Mouse (Mus musculus) midbrain, embryonic 11.5 days (tissue): ENCODE measurements at regions not wholly inside any gene's neighbourhood (a gene's known extent, or its start where the extent isn't known, plus 50 kb on each side); places are given as distances from the start of the nearest gene placed in this dataset.

ENCODE experiments used
- ATAC-seq: fragments of 200-750 bp; cut with Nextera tagmentation; 2 replicates; pipeline ENCODE4 v1.8.0; 2017; ENCODE audit warnings: moderate TSS enrichment, moderate library complexity; ENCODE audit not compliant: low FRiP score
- DNase-seq: peaks from one replicate; pipeline ENCODE4 v3.0.0; 2015; ENCODE audit warnings: low spot score; ENCODE audit errors: missing footprints
- H3K27ac ChIP-seq: fragments of 300-500 bp; sonication (generic); 2 replicates; pipeline ENCODE4 v1.5.1; 2014; ENCODE audit warnings: low read depth, low read length
- H3K27me3 ChIP-seq: fragments of 300-500 bp; sonication (generic); 2 replicates; pipeline ENCODE4 v1.6.1; 2014; ENCODE audit warnings: mild to moderate bottlenecking, low read length, moderate library complexity, mixed read lengths; ENCODE audit not compliant: control insufficient read depth, insufficient read depth
- H3K36me3 ChIP-seq: fragments of 300-500 bp; sonication (generic); 2 replicates; pipeline ENCODE4 v1.6.1; 2014; ENCODE audit warnings: mild to moderate bottlenecking, low read length, moderate library complexity, mixed read lengths; ENCODE audit not compliant: control insufficient read depth, insufficient read depth
- H3K4me1 ChIP-seq: fragments of 300-500 bp; sonication (generic); 2 replicates; pipeline ENCODE4 v1.6.1; 2014; ENCODE audit warnings: low read length; ENCODE audit not compliant: control insufficient read depth, insufficient read depth
- H3K4me2 ChIP-seq: fragments of 300-500 bp; sonication (generic); 2 replicates; pipeline ENCODE4 v1.6.1; 2014; ENCODE audit warnings: mild to moderate bottlenecking, moderate library complexity
- H3K4me3 ChIP-seq: fragments of 300-500 bp; sonication (generic); 2 replicates; pipeline ENCODE4 v1.5.1; 2014; ENCODE audit warnings: low read depth, low read length
- H3K9ac ChIP-seq: fragments of 300-500 bp; sonication (generic); 2 replicates; pipeline ENCODE4 v1.6.1; 2014; ENCODE audit warnings: low read length
- H3K9me3 ChIP-seq: fragments of 300-500 bp; sonication (generic); 2 replicates; pipeline ENCODE4 v1.6.1; 2016; ENCODE audit warnings: low read length; ENCODE audit not compliant: control insufficient read depth
- WGBS: fragments of 180-500 bp; shearing (Covaris S2); extraction: QIAGEN DNeasy Blood & Tissue Kit; methylation state at CpG from one replicate; pipeline ENCODE4 v1.1.7; 2014; 5-methylcytosine and 5-hydroxymethylcytosine counted together

GRCm38 (mm10) chr6:99833323-99833722, 107.1 kb upstream of the Prok2 start:
- Histone ChIP-seq H3K4me2 (no peak overlapping the region), H3K9me3 (no peaks in the 10 kb centered on the region), H3K4me3 (no peak overlapping the region), H3K36me3 (no peaks in the 10 kb centered on the region), H3K4me1 (no peaks in the 10 kb centered on the region), H3K27ac (no peak overlapping the region), H3K27me3 (no peaks in the 10 kb centered on the region), H3K9ac (no peak overlapping the region)
- ATAC-seq (no peak), DNase-seq (no peak)
- WGBS, result 69% methylated on average over 3 of the region's 3 CpGs

DNA sequence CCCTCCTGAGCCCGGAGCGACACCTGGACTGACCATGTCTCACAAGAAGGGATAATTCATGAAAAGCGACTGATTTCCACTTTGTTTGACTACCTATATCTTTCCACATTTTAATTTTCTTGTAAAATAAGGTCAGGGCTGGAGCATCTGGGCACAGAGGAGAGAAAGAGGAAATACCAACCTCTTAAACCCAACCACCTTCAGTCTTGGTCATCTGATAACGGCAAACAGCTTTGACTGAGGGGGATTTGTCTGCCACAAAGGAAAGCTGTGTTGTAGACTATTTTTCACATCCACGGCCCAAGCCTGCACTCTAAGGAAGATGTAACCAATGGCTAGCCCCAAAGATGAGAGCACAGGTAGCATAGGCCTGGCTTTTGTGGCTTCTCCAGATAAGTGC, 101.4 kb upstream of the Prok2 start:
- DNase-seq (no peak), ATAC-seq (no peak)
- H3K36me3 ChIP-seq, result no peaks in the 10 kb centered on the region
- no peak overlapping the region for H3K9ac ChIP-seq
- H3K4me2 ChIP-seq, result no peak overlapping the region
- H3K9me3 ChIP-seq, result no peaks in the 10 kb centered on the region
- no peaks in the 10 kb centered on the region for H3K27me3 ChIP-seq
- WGBS, result 94% methylated on average over 5 of the region's 5 CpGs
- no peak overlapping the region for H3K4me3 ChIP-seq
- H3K4me1 ChIP-seq, result peaks cover 8% of the 10 kb centered on the region
- H3K27ac ChIP-seq, result no peak overlapping the region

GRCm38 (mm10) chr6:99824808-99825207, 98.6 kb upstream of the Prok2 start:
- Histone ChIP-seq H3K9ac (no peak overlapping the region), H3K4me2 (no peak overlapping the region), H3K36me3 (no peaks in the 10 kb centered on the region), H3K4me3 (no peak overlapping the region), H3K9me3 (no peaks in the 10 kb centered on the region), H3K27me3 (no peaks in the 10 kb centered on the region), H3K4me1 (peaks cover 8% of the 10 kb centered on the region), H3K27ac (no peak overlapping the region)
- 51% methylated on average over 6 of the region's 6 CpGs for WGBS
- DNase-seq (no peak), ATAC-seq (no peak)

- H3K9me3 ChIP-seq, result no peaks in the 10 kb centered on the region
- no peak overlapping the region for H3K4me2 ChIP-seq
- peaks cover 8% of the 10 kb centered on the region for H3K4me1 ChIP-seq
- no peak overlapping the region for H3K4me3 ChIP-seq
- no peaks in the 10 kb centered on the region for H3K27me3 ChIP-seq
- H3K9ac ChIP-seq, result no peak overlapping the region
- 75% methylated on average over 2 of the region's 2 CpGs for WGBS
- no peak overlapping the region for H3K27ac ChIP-seq
- DNase-seq (no peak), ATAC-seq (no peak)
- H3K36me3 ChIP-seq, result no peaks in the 10 kb centered on the region
Measured at GRCm38 (mm10) chr6:99822471-99822870, 96.3 kb upstream of the Prok2 start.

DNA sequence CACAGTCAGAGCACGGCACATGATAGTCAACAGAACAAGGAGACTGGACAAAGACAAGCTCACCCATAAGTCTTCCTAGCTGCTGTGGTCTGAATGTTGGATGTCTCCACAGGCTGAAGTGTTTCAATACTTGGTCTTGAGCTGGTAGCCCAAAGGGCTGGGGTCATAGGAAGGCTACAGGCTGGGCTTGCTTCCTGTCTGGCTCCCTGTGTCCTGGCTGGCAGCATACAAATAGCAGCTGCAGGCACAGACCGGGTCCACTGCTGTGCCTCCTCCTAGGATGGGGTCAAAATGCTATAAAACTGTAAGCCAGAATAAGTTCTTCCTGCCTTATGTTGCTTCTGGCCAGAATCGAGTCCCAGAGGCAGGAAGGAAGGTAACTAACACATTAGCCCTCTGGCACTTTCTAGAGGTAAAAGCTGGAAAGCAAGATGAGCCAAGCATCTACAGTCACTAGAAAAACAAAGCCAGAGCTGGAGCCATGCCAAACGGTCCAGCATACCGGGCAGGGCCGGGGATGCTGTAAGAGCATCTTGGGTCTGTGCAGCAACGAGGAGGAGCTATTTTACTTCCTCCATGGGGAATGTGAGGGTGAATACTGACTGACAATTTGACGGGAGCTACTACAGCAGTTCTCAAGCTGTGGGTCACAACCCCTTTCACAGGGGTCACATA, 93.2 kb upstream of the Prok2 start:
- DNase-seq (no peak), ATAC-seq (no peak)
- no peaks in the 10 kb centered on the region for H3K36me3 ChIP-seq
- H3K27ac ChIP-seq, result no peak overlapping the region
- no peaks in the 10 kb centered on the region for H3K9me3 ChIP-seq
- no peak overlapping the region for H3K4me2 ChIP-seq
- no peaks in the 10 kb centered on the region for H3K27me3 ChIP-seq
- H3K9ac ChIP-seq, result no peak overlapping the region
- H3K4me1 ChIP-seq, result peaks cover under 1% of the 10 kb centered on the region; the same call in 1 of the 2 replicates
- H3K4me3 ChIP-seq, result no peak overlapping the region
- WGBS, result 69% methylated on average over 8 of the region's 8 CpGs

DNA sequence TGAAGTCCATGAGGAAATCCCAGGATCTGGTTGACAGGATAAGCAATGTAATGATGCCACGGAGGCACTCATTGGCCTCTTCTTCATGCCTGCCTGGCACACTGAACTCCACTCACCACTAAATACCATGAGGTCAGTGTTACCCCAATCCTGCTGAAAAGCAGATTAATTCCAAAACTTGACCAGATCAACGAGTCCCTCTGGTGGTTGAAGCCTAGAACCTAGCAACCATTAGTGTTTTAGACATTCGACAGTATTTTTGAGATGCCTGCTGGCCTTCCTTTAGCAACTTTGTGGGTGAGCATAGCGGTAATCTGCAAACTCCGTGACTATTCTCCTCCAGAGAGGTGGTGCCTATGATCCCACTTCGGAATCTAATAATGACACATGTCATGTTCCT, 92.3 kb upstream of the Prok2 start:
- WGBS, result 84% methylated on average over 6 of the region's 6 CpGs
- Histone ChIP-seq H3K36me3 (no peaks in the 10 kb centered on the region), H3K9ac (no peak overlapping the region), H3K4me3 (no peak overlapping the region), H3K27me3 (no peaks in the 10 kb centered on the region), H3K4me2 (no peak overlapping the region), H3K4me1 (no peaks in the 10 kb centered on the region), H3K27ac (no peak overlapping the region), H3K9me3 (no peaks in the 10 kb centered on the region)
- DNase-seq (no peak), ATAC-seq (no peak)

DNA sequence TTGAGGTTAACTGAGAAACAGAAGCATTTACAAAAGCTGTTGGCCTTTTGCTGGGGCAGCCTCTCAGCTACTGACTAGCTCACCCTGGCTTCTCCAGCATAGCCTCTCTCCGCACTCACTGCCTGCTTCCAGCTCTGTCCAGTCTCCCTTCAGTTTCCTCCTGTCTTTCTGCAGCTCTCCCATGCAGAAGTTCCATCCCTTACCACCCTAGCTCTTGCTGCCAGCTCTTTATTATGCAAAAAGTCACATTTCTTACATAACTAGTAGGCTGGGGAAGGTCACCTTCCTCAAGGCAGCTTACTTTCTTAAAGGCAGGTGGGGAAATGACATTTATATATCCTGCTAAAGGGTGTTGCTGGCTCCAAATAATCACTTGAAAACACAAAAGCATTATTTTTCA, 91.1 kb upstream of the Prok2 start:
- H3K4me1 ChIP-seq, result no peaks in the 10 kb centered on the region
- H3K4me3 ChIP-seq, result no peak overlapping the region
- no peak overlapping the region for H3K27ac ChIP-seq
- no peaks in the 10 kb centered on the region for H3K9me3 ChIP-seq
- H3K36me3 ChIP-seq, result no peaks in the 10 kb centered on the region
- ATAC-seq, result no peak
- H3K4me2 ChIP-seq, result no peak overlapping the region
- no peaks in the 10 kb centered on the region for H3K27me3 ChIP-seq
- no peak overlapping the region for H3K9ac ChIP-seq
- DNase-seq, result no peak
- WGBS, result 86% methylated on average over 1 of the region's 1 CpGs

DNA sequence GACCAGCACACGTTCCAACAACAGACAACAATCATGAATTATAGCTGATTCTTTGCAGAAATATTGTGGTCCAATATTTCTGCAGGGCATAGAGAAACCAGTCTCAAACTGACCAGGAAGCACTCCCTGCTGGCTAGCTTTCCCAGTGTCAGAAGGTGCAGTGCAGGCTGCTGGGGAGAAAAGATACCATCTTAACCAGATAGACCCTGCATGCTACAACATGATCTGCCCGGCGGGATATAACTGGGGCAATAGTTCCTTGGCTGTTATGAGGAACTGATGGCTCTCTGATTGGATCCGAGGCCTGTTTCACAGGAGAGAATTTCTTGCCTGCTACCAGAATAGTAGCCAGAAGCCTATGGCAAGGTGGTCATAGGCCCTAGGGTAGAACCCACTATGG, 86.9 kb upstream of the Prok2 start:
- DNase-seq (no peak), ATAC-seq (no peak)
- Histone ChIP-seq H3K36me3 (no peaks in the 10 kb centered on the region), H3K9me3 (no peaks in the 10 kb centered on the region), H3K27ac (no peak overlapping the region), H3K9ac (no peak overlapping the region), H3K4me1 (no peaks in the 10 kb centered on the region), H3K27me3 (no peaks in the 10 kb centered on the region), H3K4me2 (no peak overlapping the region), H3K4me3 (no peak overlapping the region)
- WGBS, result 81% methylated on average over 4 of the region's 4 CpGs

- ATAC-seq (no peak), DNase-seq (no peak)
- Histone ChIP-seq H3K27ac (no peak overlapping the region), H3K27me3 (no peaks in the 10 kb centered on the region), H3K9ac (no peak overlapping the region), H3K4me3 (no peak overlapping the region), H3K36me3 (no peaks in the 10 kb centered on the region), H3K4me1 (no peaks in the 10 kb centered on the region), H3K9me3 (no peaks in the 10 kb centered on the region), H3K4me2 (no peak overlapping the region)
- WGBS, result 75% methylated on average over 4 of the region's 4 CpGs
Measured at GRCm38 (mm10) chr6:99811842-99812241, 85.7 kb upstream of the Prok2 start.
